Mouse (Mus musculus) right cerebral cortex, adult 2 months (tissue): ENCODE measurements around the gene Ppp3r2.
A peak's percentile ranks its signal among the peaks of the same experiment; 100 is the strongest.

Experiments used
- DNase-seq, 2 experiments: peaks; one replicate each; pipeline ENCODE4 v3.0.0; 2021 to 2022; ENCODE audit warnings: low spot score in 2 of 2

Gene Ppp3r2

GRCm38 (mm10) chr4:49681812-49682211 is at the start of gene Ppp3r2:
TSS of gene Ppp3r2 (minus strand) at chr4:49682024.
- no peak for DNase-seq

GRCm38 (mm10) chr4:49729326-49729725 is 47.5 kb upstream of the Ppp3r2 start:
- no peak for DNase-seq

GRCm38 (mm10) chr4:49723908-49724307 is 42.1 kb upstream of the Ppp3r2 start:
- DNase-seq, result no peak

- no peak for DNase-seq
Measured at GRCm38 (mm10) chr4:49691405-49692194, 9.8 kb upstream of the Ppp3r2 start.

GRCm38 (mm10) chr4:49688594-49689288 is 6.9 kb upstream of the Ppp3r2 start:
- DNase-seq, result peak; percentile 48 to 66

- no peak for DNase-seq
Measured at GRCm38 (mm10) chr4:49680171-49680875, 1.5 kb downstream of the Ppp3r2 start.

- no peak for DNase-seq
Measured at GRCm38 (mm10) chr4:49676790-49677189, 5.0 kb downstream of the Ppp3r2 start.

- DNase-seq, result no peak
Measured at GRCm38 (mm10) chr4:49676071-49676470, 5.8 kb downstream of the Ppp3r2 start.

GRCm38 (mm10) chr4:49664850-49665249 is 17.0 kb downstream of the Ppp3r2 start:
- DNase-seq, result peak; percentile 54 to 59

GRCm38 (mm10) chr4:49662231-49662630 is 19.6 kb downstream of the Ppp3r2 start:
- no peak for DNase-seq

- DNase-seq, result no peak
Measured at GRCm38 (mm10) chr4:49661664-49662063, 20.2 kb downstream of the Ppp3r2 start.

GRCm38 (mm10) chr4:49659421-49659820 is 22.4 kb downstream of the Ppp3r2 start:
- no peak for DNase-seq

GRCm38 (mm10) chr4:49639913-49640312 is 41.9 kb downstream of the Ppp3r2 start:
- no peak for DNase-seq

- DNase-seq, result no peak
Measured at GRCm38 (mm10) chr4:49637821-49638220, 44.0 kb downstream of the Ppp3r2 start.

- DNase-seq, result no peak
Measured at GRCm38 (mm10) chr4:49632139-49632481, 49.7 kb downstream of the Ppp3r2 start.

- DNase-seq, result peak; percentile 96 to 97
Measured at GRCm38 (mm10) chr4:49631319-49632138, 50.3 kb downstream of the Ppp3r2 start, which contains the start of gene Rnf20. TSS of gene Rnf20 (plus strand) at chr4:49632006.

- no peak for DNase-seq
Measured at GRCm38 (mm10) chr4:49628941-49629340, 52.9 kb downstream of the Ppp3r2 start.
